Mouse (Mus musculus): ENCODE results near the gene Gc.

Gene Gc

DNA sequence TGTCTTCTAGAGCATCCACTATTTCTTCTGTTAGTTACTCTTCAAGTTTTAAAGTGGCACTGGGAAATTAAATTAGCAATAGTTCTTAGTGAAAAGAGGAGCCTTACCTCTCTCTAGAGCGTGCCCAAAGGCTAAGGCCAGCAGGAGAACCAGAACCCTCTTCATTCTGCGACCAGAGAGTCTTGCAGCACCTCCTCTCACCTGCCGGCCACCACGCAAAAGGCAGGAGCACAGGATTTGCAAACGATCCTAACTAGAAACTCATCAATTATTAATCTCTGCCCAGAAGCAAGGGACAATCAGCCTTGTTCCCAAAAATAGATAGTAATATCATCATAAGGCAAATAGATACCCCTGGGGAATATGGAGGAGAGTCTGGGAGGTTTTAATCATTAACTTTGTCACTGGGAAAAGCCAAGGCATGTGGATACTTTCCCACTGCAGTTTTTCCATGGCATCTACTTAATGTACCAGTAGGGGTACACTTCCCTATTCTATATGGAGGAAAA lies at the start of gene Gc:
Gene Gc (minus strand): TSS at position 345 of the 509 bp plus-strand sequence.
- no peak for DNase-seq

DNA sequence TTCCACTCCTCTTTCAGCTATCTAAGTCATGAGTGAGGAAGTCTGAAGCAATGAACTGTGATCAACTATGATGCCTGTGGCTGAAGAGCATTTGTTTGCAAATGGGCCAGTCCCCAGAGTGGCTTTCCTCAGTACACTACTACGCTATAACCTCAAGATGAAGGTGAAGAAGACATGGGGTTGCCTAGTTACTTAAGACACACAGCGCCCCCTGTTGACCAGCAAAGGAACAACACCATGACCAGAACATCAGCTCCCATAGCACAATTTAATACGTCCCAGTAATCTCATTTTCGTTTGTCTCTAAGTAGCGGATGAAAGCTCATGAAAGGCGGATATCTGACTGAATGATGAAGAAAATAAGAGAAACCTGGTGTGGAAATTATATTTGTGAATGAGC lies 42.5 kb upstream of the Gc start:
- no peak for DNase-seq

DNA sequence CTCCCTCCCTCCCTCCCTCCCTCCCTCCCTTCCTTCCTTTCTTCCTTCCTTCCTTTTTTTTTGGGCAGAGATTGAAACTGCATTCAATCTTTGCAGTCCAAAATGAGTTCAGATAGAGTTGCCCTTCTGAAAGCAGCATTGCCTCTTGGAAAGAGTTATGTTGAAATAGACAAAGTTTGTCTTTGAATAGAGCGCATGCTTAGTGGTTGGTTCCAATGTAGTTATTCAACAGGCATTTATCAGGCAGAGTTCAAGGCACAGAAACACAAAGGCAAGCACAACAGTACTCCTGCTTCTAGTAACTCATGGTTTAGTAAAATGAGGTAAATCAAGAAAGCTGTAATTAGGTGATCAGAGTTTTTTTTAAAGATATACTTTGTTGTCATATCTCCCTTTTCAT lies 34.9 kb upstream of the Gc start:
- DNase-seq, result no peak

DNA sequence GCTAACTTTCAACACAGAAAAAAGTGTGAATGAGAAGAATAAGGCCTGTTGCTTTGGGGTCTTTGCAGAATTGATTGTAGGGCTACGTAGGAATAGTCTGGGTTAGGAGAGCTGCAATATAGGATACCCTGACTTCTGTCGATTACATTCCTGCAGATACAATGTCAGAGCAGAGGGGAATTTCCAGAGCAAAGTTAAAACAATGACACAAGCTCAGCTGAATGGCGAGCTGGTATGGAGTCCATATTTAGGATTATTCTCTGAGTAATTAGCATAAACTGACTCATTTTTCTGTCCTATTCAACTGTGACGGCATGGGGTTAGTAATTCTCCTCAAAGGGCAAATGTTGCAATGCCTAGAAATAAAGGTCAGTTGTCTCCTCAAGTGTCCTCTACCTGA lies 12.8 kb upstream of the Gc start:
- no peak for DNase-seq

- no peak for DNase-seq
Observed at GRCm38 (mm10) chr5:89467886-89468285, 10.2 kb upstream of the Gc start.

DNA sequence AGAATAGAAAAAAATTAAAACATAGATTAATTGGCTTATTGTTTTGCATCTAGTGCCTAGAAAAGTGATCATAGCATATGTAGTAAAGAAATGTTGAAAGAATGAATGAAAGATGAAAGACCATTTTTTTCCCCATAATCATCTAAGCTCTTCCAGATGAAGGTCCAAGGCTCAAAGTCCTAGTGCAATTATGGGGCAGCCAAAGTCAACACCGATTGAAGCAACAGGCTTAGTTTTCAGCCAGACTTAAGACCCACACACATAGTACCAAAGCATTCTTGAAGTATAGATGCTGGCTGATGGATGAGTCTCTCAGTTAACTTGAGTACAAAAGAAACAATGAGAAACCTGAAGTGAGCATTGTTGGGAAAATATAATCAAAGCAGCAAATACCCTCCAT lies 9.3 kb upstream of the Gc start:
- DNase-seq, result no peak

- no peak for DNase-seq
Observed at GRCm38 (mm10) chr5:89466275-89466674, 8.6 kb upstream of the Gc start.

DNA sequence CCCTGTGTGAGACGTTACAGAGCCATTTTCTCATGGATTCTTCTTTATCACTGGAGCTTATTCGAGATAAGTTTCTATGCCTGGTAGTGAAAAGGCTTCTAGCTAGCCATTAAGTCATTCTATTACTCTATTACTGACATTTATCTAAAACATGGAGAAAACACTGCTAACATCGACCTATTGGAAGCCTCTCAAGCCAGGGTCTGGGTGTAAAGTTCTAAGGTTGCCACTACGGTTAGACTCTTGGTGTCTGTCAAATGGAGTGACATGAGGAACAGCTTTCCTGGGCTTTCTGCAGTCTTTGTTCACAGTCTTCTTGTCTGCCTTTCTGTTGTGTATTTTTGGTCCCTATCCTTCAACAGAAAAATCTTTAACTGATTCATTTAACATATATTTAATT lies 4.1 kb upstream of the Gc start:
- DNase-seq, result no peak

GRCm38 (mm10) chr5:89459591-89459990 lies 1.9 kb upstream of the Gc start:
- no peak for DNase-seq

DNA sequence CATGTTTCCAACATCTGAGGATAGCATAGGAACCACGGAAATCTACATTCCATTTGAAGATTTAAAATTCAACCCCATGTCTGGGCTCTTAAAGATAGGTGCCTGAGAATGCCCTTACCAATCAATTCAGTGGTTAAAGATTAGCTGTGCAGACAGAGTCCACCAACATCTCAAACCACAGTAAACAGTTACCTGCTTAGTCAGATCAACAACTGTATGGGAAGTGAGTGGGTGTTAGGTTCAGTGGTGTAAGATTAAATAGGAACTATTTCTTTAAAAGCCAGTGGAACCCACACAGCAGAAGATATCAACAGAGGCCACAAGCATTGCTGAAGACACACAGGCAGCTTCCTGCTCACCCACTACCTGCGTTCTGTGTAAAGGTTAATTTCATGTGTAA lies 1.3 kb upstream of the Gc start:
- DNase-seq, result no peak

DNA sequence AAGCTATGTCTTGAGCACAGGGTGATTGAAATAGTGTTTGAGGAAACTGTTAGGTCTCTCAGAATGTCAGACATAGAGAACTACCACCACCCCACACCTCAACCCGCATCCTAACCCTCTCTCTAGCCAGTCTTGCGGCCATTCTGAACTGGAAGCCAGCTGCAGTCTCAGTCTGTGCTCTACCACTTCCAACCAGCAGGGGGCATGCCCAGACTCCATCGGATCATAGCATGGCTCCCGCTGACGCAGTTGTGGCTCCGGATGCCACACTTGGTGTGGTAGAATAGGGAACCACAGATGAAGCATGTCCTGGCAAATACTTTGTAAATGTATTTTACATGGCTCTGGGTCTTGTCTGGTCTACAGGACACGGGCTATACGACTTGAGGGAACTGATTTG lies 2.2 kb downstream of the Gc start:
- peak; percentile 4 to 22 for DNase-seq

- DNase-seq, result no peak
Observed at GRCm38 (mm10) chr5:89450798-89451197, 6.9 kb downstream of the Gc start.

DNA sequence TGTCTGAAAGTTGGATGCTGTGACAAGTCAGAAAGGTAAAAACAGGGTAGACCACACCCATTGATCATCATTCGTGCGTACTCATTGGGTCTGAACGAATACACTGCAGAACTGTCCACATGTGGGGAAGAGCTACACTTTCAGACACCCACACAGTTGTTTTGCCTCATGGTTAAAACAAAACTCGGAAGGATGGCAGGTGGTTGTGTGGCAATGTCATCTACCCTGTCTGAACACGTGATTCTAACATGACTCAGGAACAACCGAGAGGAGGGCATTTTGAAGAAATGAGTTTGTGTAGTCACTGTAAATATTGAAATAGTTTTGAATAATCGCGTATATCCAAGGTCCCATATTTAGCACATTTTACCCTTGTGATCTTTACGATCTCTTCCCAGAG lies 8.4 kb downstream of the Gc start:
- no peak for DNase-seq

- no peak for DNase-seq
Observed at GRCm38 (mm10) chr5:89447978-89448377, 9.7 kb downstream of the Gc start.

DNA sequence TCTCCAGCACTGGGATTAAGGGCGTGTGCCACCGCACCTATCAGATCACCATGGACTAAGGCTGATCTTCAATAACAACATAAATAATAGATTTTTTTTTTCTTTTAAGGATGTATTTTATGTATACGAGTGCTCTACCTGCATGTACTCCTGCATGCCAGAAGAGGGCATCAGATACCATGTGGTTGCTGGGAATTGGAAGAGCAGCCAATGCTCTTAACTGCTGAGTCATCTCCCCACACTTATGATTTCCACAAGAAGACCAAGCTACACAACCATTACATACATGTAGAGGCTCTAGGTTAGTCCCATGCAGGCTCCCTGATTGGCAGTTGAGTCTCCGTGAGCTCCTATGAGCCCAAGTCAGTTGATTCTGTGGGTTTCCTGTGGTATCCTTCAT lies 13.3 kb downstream of the Gc start:
- no peak for DNase-seq

GRCm38 (mm10) chr5:89411536-89411935 lies 46.2 kb downstream of the Gc start:
- DNase-seq, result no peak

DNA sequence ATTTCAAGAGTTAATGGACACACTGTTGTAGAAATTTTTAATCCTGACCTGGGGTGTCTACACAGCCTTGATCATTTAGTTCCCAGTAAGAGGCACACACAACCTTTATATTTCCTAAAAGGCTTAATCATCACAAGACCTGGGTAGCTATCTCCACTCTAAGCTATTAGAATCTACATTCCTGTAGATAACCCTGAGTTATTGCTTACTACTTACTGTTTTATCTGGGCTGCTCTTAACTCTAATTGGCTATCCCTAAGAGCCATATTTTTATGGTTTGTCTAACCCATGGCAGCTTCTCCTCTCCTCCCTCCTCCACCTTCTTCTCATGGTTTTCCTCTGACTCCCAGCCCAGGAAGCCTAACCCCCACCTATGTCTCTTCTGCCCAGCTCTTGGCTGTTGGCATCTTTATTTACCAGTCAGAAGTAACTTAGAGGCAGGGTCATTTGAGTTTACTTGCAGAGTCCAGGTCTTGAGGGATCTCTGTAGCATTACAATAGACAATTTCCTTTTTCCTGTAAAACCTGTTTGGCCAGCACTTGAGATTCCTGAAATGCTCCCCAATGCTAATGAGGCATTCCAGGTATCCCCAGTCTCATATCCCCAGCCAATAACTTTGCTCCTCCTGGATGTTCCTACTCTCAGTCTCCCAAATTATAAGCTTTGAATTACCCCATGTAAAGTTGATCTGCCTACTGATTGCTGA lies 50.2 kb downstream of the Gc start:
- no peak for DNase-seq

DNA sequence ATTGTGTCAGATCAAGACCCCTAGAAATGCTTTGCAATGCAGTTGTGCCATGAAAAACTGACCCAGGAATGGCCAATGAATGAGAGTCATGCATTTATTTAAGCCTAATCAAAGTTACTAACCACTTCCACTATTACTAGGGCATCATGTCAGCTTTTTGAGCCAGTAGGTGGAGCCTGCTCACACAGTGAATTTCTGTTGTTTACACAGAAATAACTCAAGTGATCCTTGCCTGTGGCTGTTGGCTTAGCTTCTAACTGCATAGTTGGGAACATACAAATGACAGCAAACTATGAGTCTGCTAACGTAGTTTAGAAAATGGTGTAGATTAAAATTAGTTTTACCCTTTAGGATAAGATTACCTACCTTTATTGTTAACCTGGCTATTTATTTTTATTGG lies 52.6 kb downstream of the Gc start:
- DNase-seq, result no peak

GRCm38 (mm10) chr5:89390405-89390804 lies 67.3 kb downstream of the Gc start:
- DNase-seq, result no peak

DNA sequence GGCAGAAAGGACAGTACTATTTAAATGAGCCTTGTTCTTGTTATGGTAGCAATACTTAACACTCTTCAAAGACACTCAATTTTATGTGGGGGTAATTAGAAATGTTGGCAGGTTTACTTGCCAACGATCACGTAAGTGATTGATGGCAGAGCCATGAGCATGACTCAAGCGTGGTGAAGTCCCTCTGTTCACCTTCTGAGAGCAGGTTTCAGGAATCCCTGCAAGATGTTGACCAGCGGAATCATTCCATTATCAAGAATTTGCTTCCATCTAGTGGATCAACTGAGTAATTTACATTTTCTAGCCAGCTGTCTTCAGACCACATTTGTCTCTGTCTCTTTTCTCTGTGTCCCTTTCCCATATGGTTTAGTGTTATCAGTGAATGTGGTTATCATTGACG lies 73.5 kb downstream of the Gc start:
- DNase-seq, result peak; percentile 25 to 38

GRCm38 (mm10) chr5:89381340-89381739 lies 76.4 kb downstream of the Gc start:
- DNase-seq, result peak; percentile 43 to 63

- DNase-seq, result no peak
Observed at GRCm38 (mm10) chr5:89370140-89370539, 87.6 kb downstream of the Gc start.

- no peak for DNase-seq
Observed at GRCm38 (mm10) chr5:89368045-89368743, 89.5 kb downstream of the Gc start.

All from cerebellum, postnatal 25 days (tissue).